Mouse (Mus musculus): ENCODE measurements around the gene Mto1. TPM values are rescaled to one million over a fixed set of nuclear protein-coding genes. Genes with fewer than 3 reads are reported as not detected.
"Not testable (repeated sequence)": the region's sequence is repeated elsewhere in the genome, so short reads cannot be mapped to it uniquely, and the experiment has no call there.

Gene Mto1
- polyA plus RNA-seq, 1 experiment from 2014 or later: 27.1 TPM

GRCm38 (mm10) chr9:78477021-78477551 lies 29.1 kb downstream of the Mto1 start:
- Histone ChIP-seq H3K9me3 (ENCODE audit: control insufficient read depth, low read depth, low read length) (no peaks in the 10 kb centered on the region), H3K27me3 (ENCODE audit: control insufficient read depth, insufficient read depth, low read length) (no peaks in the 10 kb centered on the region), H3K4me3 (ENCODE audit: low read depth, low read length) (no peak overlapping the region), H3K36me3 (ENCODE audit: control insufficient read depth, insufficient read depth, low read length) (peaks cover 42% of the 10 kb centered on the region), H3K4me2 (replicated peaks; ENCODE audit: low read depth, low read length) (no peak overlapping the region), H3K4me1 (ENCODE audit: control insufficient read depth, insufficient read depth, low read length) (0 out of 2 replicates have a peak, but pooled peaks cover 2% of the 10 kb centered on the region), H3K9ac (replicated peaks; ENCODE audit: low read depth, low read length) (no peak overlapping the region), H3K27ac (ENCODE audit: low read length) (no peak overlapping the region)
- no peak for ATAC-seq (ENCODE audit: insufficient number of reproducible peaks, insufficient read depth, low FRiP score, low read depth)
- 8% methylated on average over 5 of the region's 5 CpGs for WGBS

GRCm38 (mm10) chr9:78478009-78478605 lies 30.1 kb downstream of the Mto1 start:
- H3K27me3 ChIP-seq (ENCODE audit: control insufficient read depth, insufficient read depth, low read length); H3K9ac ChIP-seq (replicated peaks; ENCODE audit: low read depth, low read length); H3K4me3 ChIP-seq (ENCODE audit: low read depth, low read length); H3K4me1 ChIP-seq (ENCODE audit: control insufficient read depth, insufficient read depth, low read length); H3K27ac ChIP-seq (ENCODE audit: low read length); ATAC-seq (ENCODE audit: insufficient number of reproducible peaks, insufficient read depth, low FRiP score, low read depth); H3K9me3 ChIP-seq (ENCODE audit: control insufficient read depth, low read depth, low read length): not testable (repeated sequence)
- Histone ChIP-seq H3K36me3 (ENCODE audit: control insufficient read depth, insufficient read depth, low read length) (peaks cover 37% of the 10 kb centered on the region), H3K4me2 (replicated peaks; ENCODE audit: low read depth, low read length) (0 out of 2 replicates have a peak overlapping the region, but pooled peaks have one; percentile 3)
- 62% methylated on average over 1 of the region's 1 CpGs for WGBS

GRCm38 (mm10) chr9:78479308-78479707 lies 31.3 kb downstream of the Mto1 start:
- H3K27ac ChIP-seq (ENCODE audit: low read length): not testable (repeated sequence)
- H3K4me3 ChIP-seq (ENCODE audit: low read depth, low read length): peak overlapping the region; percentile 72
- WGBS: 25% methylated on average over 8 of the region's 8 CpGs

GRCm38 (mm10) chr9:78480227-78480626 lies 32.2 kb downstream of the Mto1 start:
- under 1% methylated on average over 13 of the region's 13 CpGs for WGBS
- H3K4me1 ChIP-seq (ENCODE audit: control insufficient read depth, insufficient read depth, low read length); H3K27me3 ChIP-seq (ENCODE audit: control insufficient read depth, insufficient read depth, low read length); H3K9me3 ChIP-seq (ENCODE audit: control insufficient read depth, low read depth, low read length); ATAC-seq (ENCODE audit: insufficient number of reproducible peaks, insufficient read depth, low FRiP score, low read depth): not testable (repeated sequence)
- Histone ChIP-seq H3K9ac (replicated peaks; ENCODE audit: low read depth, low read length) (peak overlapping the region; percentile 100), H3K4me2 (replicated peaks; ENCODE audit: low read depth, low read length) (peak overlapping the region; percentile 58), H3K36me3 (ENCODE audit: control insufficient read depth, insufficient read depth, low read length) (peaks cover 31% of the 10 kb centered on the region), H3K27ac (ENCODE audit: low read length) (peak overlapping the region; percentile 99; the same call in 1 of the 2 replicates), H3K4me3 (ENCODE audit: low read depth, low read length) (peak overlapping the region; percentile 72)

More at GRCm38 (mm10) chr9:78479308-78479707, 31.3 kb downstream of the Mto1 start:
- not testable (repeated sequence) for ATAC-seq (ENCODE audit: insufficient number of reproducible peaks, insufficient read depth, low FRiP score, low read depth); H3K27me3 ChIP-seq (ENCODE audit: control insufficient read depth, insufficient read depth, low read length); H3K9me3 ChIP-seq (ENCODE audit: control insufficient read depth, low read depth, low read length); H3K9ac ChIP-seq (replicated peaks; ENCODE audit: low read depth, low read length); H3K4me1 ChIP-seq (ENCODE audit: control insufficient read depth, insufficient read depth, low read length)
- peaks cover 31% of the 10 kb centered on the region for H3K36me3 ChIP-seq (ENCODE audit: control insufficient read depth, insufficient read depth, low read length)
- H3K4me2 ChIP-seq (replicated peaks; ENCODE audit: low read depth, low read length): peak overlapping the region; percentile 58

GRCm38 (mm10) chr9:78480706-78481358 lies 32.8 kb downstream of the Mto1 start:
- no peaks in the 10 kb centered on the region for H3K9me3 ChIP-seq (ENCODE audit: control insufficient read depth, low read depth, low read length)
- H3K27ac ChIP-seq (ENCODE audit: low read length): peak overlapping the region; percentile 99
- peaks cover 31% of the 10 kb centered on the region for H3K36me3 ChIP-seq (ENCODE audit: control insufficient read depth, insufficient read depth, low read length)
- H3K4me2 ChIP-seq (replicated peaks; ENCODE audit: low read depth, low read length): peak overlapping the region; percentile 58
- ATAC-seq (ENCODE audit: insufficient number of reproducible peaks, insufficient read depth, low FRiP score, low read depth): peak; percentile 5; the same call in 1 of the 2 replicates
- H3K4me3 ChIP-seq (ENCODE audit: low read depth, low read length): peak overlapping the region; percentile 72
- H3K9ac ChIP-seq (replicated peaks; ENCODE audit: low read depth, low read length): peak overlapping the region; percentile 100
- peaks cover 8% of the 10 kb centered on the region; the same call in 1 of the 2 replicates for H3K4me1 ChIP-seq (ENCODE audit: control insufficient read depth, insufficient read depth, low read length)
- H3K27me3 ChIP-seq (ENCODE audit: control insufficient read depth, insufficient read depth, low read length): no peaks in the 10 kb centered on the region
- under 1% methylated on average over 46 of the region's 46 CpGs for WGBS

GRCm38 (mm10) chr9:78481423-78482331 lies 33.7 kb downstream of the Mto1 start:
- Histone ChIP-seq H3K36me3 (ENCODE audit: control insufficient read depth, insufficient read depth, low read length) (peaks cover 26% of the 10 kb centered on the region), H3K4me1 (ENCODE audit: control insufficient read depth, insufficient read depth, low read length) (peaks cover 8% of the 10 kb centered on the region; the same call in 1 of the 2 replicates), H3K27me3 (ENCODE audit: control insufficient read depth, insufficient read depth, low read length) (no peaks in the 10 kb centered on the region), H3K9ac (replicated peaks; ENCODE audit: low read depth, low read length) (peak overlapping the region; percentile 100), H3K4me3 (ENCODE audit: low read depth, low read length) (peak overlapping the region; percentile 72), H3K27ac (ENCODE audit: low read length) (peak overlapping the region; percentile 99), H3K4me2 (replicated peaks; ENCODE audit: low read depth, low read length) (peak overlapping the region; percentile 58), H3K9me3 (ENCODE audit: control insufficient read depth, low read depth, low read length) (no peaks in the 10 kb centered on the region)
- WGBS: under 1% methylated on average over 67 of the region's 77 CpGs
- peak; percentile 98 for ATAC-seq (ENCODE audit: insufficient number of reproducible peaks, insufficient read depth, low FRiP score, low read depth)

- peak overlapping the region; percentile 51 for H3K9ac ChIP-seq (replicated peaks; ENCODE audit: low read depth, low read length)
- no peaks in the 10 kb centered on the region for H3K27me3 ChIP-seq (ENCODE audit: control insufficient read depth, insufficient read depth, low read length)
- peak overlapping the region; percentile 96 for H3K27ac ChIP-seq (ENCODE audit: low read length)
- H3K4me1 ChIP-seq (ENCODE audit: control insufficient read depth, insufficient read depth, low read length): peaks cover 8% of the 10 kb centered on the region; the same call in 1 of the 2 replicates
- peak overlapping the region; percentile 49 for H3K4me2 ChIP-seq (replicated peaks; ENCODE audit: low read depth, low read length)
- no peaks in the 10 kb centered on the region for H3K9me3 ChIP-seq (ENCODE audit: control insufficient read depth, low read depth, low read length)
- H3K4me3 ChIP-seq (ENCODE audit: low read depth, low read length): peak overlapping the region; percentile 42
- no peak for ATAC-seq (ENCODE audit: insufficient number of reproducible peaks, insufficient read depth, low FRiP score, low read depth)
- peaks cover 19% of the 10 kb centered on the region for H3K36me3 ChIP-seq (ENCODE audit: control insufficient read depth, insufficient read depth, low read length)
- WGBS: 9% methylated on average over 3 of the region's 3 CpGs
Measured at GRCm38 (mm10) chr9:78482386-78482785, 34.4 kb downstream of the Mto1 start.

GRCm38 (mm10) chr9:78484660-78485059 lies 36.7 kb downstream of the Mto1 start:
- Histone ChIP-seq H3K4me1 (ENCODE audit: control insufficient read depth, insufficient read depth, low read length) (peaks cover 5% of the 10 kb centered on the region; the same call in 1 of the 2 replicates), H3K9ac (replicated peaks; ENCODE audit: low read depth, low read length) (no peak overlapping the region), H3K36me3 (ENCODE audit: control insufficient read depth, insufficient read depth, low read length) (peaks cover under 1% of the 10 kb centered on the region; the same call in 1 of the 2 replicates), H3K4me2 (replicated peaks; ENCODE audit: low read depth, low read length) (no peak overlapping the region), H3K4me3 (ENCODE audit: low read depth, low read length) (no peak overlapping the region), H3K9me3 (ENCODE audit: control insufficient read depth, low read depth, low read length) (no peaks in the 10 kb centered on the region), H3K27ac (ENCODE audit: low read length) (no peak overlapping the region), H3K27me3 (ENCODE audit: control insufficient read depth, insufficient read depth, low read length) (no peaks in the 10 kb centered on the region)
- no peak for ATAC-seq (ENCODE audit: insufficient number of reproducible peaks, insufficient read depth, low FRiP score, low read depth)
- WGBS: 79% methylated on average over 3 of the region's 3 CpGs
